Mouse (Mus musculus) embryonic facial prominence, embryonic 15.5 days (tissue): ENCODE data around the gene Ggt1. TPM values are rescaled to one million over a fixed set of nuclear protein-coding genes. Genes with fewer than 3 reads are reported as not detected.

ENCODE experiments used
- ATAC-seq: fragments of 200-750 bp; cut with Nextera tagmentation; 2 replicates; pipeline ENCODE4 v1.8.0; 2017; ENCODE audit warnings: low read depth, moderate TSS enrichment; ENCODE audit not compliant: insufficient number of reproducible peaks, low FRiP score, low TSS enrichment
- H3K27ac ChIP-seq: fragments of 300-500 bp; sonication (generic); replicated peaks from 2 replicates; pipeline ENCODE4 v1.5.1; 2015; ENCODE audit warnings: mild to moderate bottlenecking, inconsistent platforms
- H3K27me3 ChIP-seq: fragments of 300-500 bp; sonication (generic); 2 replicates; pipeline ENCODE4 v1.6.1; 2015; ENCODE audit warnings: inconsistent platforms
- H3K36me3 ChIP-seq: fragments of 300-500 bp; sonication (generic); 2 replicates; pipeline ENCODE4 v1.6.1; 2015; ENCODE audit warnings: mild to moderate bottlenecking, inconsistent platforms
- H3K4me1 ChIP-seq: fragments of 300-500 bp; sonication (generic); 2 replicates; pipeline ENCODE4 v1.6.1; 2015; ENCODE audit warnings: inconsistent platforms
- H3K4me2 ChIP-seq: fragments of 300-500 bp; sonication (generic); replicated peaks from 2 replicates; pipeline ENCODE4 v1.6.1; 2015; ENCODE audit warnings: mild to moderate bottlenecking, inconsistent platforms
- H3K4me3 ChIP-seq: fragments of 300-500 bp; sonication (generic); replicated peaks from 2 replicates; pipeline ENCODE4 v1.5.1; 2015; ENCODE audit warnings: mild to moderate bottlenecking, inconsistent platforms
- H3K9ac ChIP-seq: fragments of 300-500 bp; sonication (generic); 2 replicates; pipeline ENCODE4 v1.6.1; 2015; ENCODE audit warnings: inconsistent platforms
- H3K9me3 ChIP-seq: fragments of 300-500 bp; sonication (generic); replicated peaks from 2 replicates; pipeline ENCODE4 v1.6.1; 2016; ENCODE audit warnings: inconsistent platforms
- WGBS: fragments of 180-500 bp; shearing (Covaris S2); methylation state at CpG from one replicate; pipeline ENCODE4 v1.1.7; 2015; 5-methylcytosine and 5-hydroxymethylcytosine counted together
- polyA plus RNA-seq: library from polyadenylated mRNA; unstranded; fragments of >200 nt; fragmentation: Nextera tagmentation; extraction: Ambion mirVana; gene quantifications from 2 replicates; pipeline ENCODE4 v1.2.1, GENCODE M21; 2015

Gene Ggt1
- polyA plus RNA-seq, 1 experiment from 2014 or later, result 2.2 TPM

DNA sequence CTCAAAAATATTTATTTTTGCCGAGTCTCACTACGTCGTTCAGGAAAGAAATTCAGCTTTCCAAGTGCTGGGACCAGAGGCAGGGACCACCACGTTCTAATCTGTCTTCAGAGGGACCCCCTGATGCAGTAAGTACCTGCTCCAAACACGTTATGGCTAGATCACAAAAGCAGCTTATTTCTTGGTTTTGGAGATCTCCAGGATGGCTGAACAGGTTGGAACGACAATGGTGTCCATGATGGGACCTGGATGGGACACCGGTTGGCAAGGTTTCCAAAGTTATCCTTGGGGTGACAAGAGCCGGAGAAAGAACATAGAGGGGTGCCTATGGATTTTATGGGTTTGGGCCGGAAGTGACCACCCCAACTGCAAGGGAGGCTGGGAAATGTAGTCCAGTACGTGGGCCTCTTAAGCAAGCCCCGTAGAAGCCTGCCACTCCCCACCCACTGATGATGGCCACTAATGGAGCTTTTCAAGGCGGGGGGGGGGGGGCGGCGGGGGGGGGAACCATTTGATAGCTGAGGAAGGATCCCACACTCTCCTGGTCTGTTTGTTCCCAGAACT is 72.3 kb downstream of the Ggt1 start:
- Histone ChIP-seq H3K9me3 (no peaks in the 10 kb centered on the region), H3K27me3 (no peaks in the 10 kb centered on the region), H3K36me3 (no peaks in the 10 kb centered on the region), H3K9ac (no peak overlapping the region), H3K27ac (peak overlapping the region; percentile 39; the same call in 1 of the 2 replicates), H3K4me1 (peaks cover 13% of the 10 kb centered on the region), H3K4me3 (no peak overlapping the region), H3K4me2 (no peak overlapping the region)
- WGBS, result 70% methylated on average over 14 of the region's 14 CpGs
- no peak for ATAC-seq

DNA sequence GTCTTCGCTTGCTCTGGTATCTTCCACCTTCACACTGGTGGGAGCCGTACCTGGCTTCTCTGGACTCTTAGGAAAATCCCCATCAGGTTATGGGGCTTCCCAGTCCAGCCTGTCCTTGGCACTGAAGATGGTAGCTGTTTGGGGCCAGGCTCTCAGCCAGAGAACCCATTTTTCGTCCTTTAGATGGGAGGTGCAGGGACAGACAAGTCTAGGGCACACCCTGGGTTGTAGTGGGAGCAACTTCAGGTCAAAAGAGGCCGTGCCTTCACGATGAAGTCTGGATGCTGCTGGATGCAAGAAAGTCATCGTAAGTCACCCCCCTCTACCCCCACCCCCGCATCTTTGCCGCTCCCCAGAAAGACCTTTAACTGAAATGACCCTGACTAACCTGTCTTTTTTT is 73.2 kb downstream of the Ggt1 start:
- Histone ChIP-seq H3K36me3 (no peaks in the 10 kb centered on the region), H3K4me3 (no peak overlapping the region), H3K4me2 (no peak overlapping the region), H3K27ac (no peak overlapping the region), H3K9me3 (no peaks in the 10 kb centered on the region), H3K4me1 (peaks cover 13% of the 10 kb centered on the region), H3K9ac (no peak overlapping the region), H3K27me3 (no peaks in the 10 kb centered on the region)
- 92% methylated on average over 8 of the region's 8 CpGs for WGBS
- no peak for ATAC-seq

DNA sequence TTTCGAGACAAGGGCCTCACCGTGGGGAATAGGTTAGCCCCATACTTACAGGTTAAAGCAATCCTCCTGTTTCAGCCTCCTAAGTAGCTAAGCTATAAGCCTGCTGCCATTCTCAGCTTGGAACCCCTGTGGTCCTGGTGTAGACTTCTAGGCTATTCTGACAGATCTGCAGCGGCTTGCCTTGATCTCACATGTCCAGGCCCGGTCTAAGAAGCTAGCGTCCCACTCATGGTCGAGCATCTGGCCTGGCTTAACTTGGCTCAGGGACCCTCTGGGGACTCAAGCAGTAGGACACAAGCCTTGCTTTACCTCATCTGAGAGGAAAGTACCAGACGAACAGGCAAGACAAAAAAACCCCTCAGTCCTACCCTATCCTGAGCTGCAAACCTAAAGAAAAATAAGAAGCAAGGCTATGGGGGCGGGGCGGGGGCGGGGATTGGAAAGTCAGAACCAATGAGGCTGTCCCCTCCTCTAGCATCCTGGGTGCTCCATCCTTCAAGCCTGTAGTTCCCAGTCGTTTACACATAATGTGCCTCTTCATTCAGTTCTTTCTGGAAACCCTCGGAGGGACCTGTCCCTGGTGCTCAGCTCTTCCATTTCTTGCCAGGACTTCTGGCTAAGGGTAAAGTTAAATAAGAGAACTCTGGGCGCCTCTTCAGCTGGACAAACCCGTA is 73.8 kb downstream of the Ggt1 start:
- Histone ChIP-seq H3K4me1 (peaks cover 13% of the 10 kb centered on the region), H3K27ac (no peak overlapping the region), H3K36me3 (no peaks in the 10 kb centered on the region), H3K9me3 (no peaks in the 10 kb centered on the region), H3K27me3 (no peaks in the 10 kb centered on the region), H3K9ac (no peak overlapping the region), H3K4me3 (no peak overlapping the region), H3K4me2 (no peak overlapping the region)
- ATAC-seq, result no peak
- WGBS, result 69% methylated on average over 14 of the region's 14 CpGs

- no peak for ATAC-seq
Observed at GRCm38 (mm10) chr10:75635693-75636055, 74.3 kb downstream of the Ggt1 start.

More at GRCm38 (mm10) chr10:75635693-75636055, 74.3 kb downstream of the Ggt1 start:
- H3K36me3 ChIP-seq, result no peaks in the 10 kb centered on the region
- H3K9ac ChIP-seq, result no peak overlapping the region
- H3K27me3 ChIP-seq, result no peaks in the 10 kb centered on the region
- no peak overlapping the region for H3K27ac ChIP-seq
- no peak overlapping the region for H3K4me3 ChIP-seq
- no peak overlapping the region for H3K4me2 ChIP-seq
- 3% methylated on average over 9 of the region's 9 CpGs for WGBS
- peaks cover 13% of the 10 kb centered on the region for H3K4me1 ChIP-seq
- H3K9me3 ChIP-seq, result no peaks in the 10 kb centered on the region

Other genes starting within 250 kb of the Ggt1 start
- gene Adora2a, start 244.7 kb upstream of the Ggt1 start, polyA plus RNA-seq, result 2.1 and 2.4 TPM in 2 replicates
- 2.2 and 2.6 TPM in 2 replicates for gene Upb1, start 160.5 kb upstream of the Ggt1 start, polyA plus RNA-seq
- gene Snrpd3, start 44.1 kb upstream of the Ggt1 start, polyA plus RNA-seq, result 156 and 168 TPM in 2 replicates
- 26.3 and 27.7 TPM in 2 replicates for gene Gucd1, start 43.6 kb upstream of the Ggt1 start, polyA plus RNA-seq
- 4.9 and 6.3 TPM in 2 replicates for gene Lrrc75b, start 1.3 kb upstream of the Ggt1 start, polyA plus RNA-seq
- 2.8 and 3.2 TPM in 2 replicates for gene Ggt5, start 27.7 kb downstream of the Ggt1 start, polyA plus RNA-seq
- 9.0 and 10.1 TPM in 2 replicates for gene Susd2, start 82.4 kb downstream of the Ggt1 start, polyA plus RNA-seq
- 29.4 and 30.0 TPM in 2 replicates for gene Cabin1, start 202.7 kb downstream of the Ggt1 start, polyA plus RNA-seq
- 53.2 and 58.3 TPM in 2 replicates for gene Ddt, start 211.8 kb downstream of the Ggt1 start, polyA plus RNA-seq
- gene Gm20441, start 219.3 kb downstream of the Ggt1 start, polyA plus RNA-seq, result not detected in 2 replicates
- gene Gstt3, start 219.8 kb downstream of the Ggt1 start, polyA plus RNA-seq, result 17.1 and 18.1 TPM in 2 replicates
- 13.8 and 14.5 TPM in 2 replicates for gene Gstt1, start 237.0 kb downstream of the Ggt1 start, polyA plus RNA-seq